Mouse (Mus musculus): Measurements from ENCODE around the gene Reln. TPM values are rescaled to one million over a fixed set of nuclear protein-coding genes. Genes with fewer than 3 reads are reported as not detected.

Reln gene
- polyA plus RNA-seq, 1 experiment from 2014 or later, result 118 TPM

DNA sequence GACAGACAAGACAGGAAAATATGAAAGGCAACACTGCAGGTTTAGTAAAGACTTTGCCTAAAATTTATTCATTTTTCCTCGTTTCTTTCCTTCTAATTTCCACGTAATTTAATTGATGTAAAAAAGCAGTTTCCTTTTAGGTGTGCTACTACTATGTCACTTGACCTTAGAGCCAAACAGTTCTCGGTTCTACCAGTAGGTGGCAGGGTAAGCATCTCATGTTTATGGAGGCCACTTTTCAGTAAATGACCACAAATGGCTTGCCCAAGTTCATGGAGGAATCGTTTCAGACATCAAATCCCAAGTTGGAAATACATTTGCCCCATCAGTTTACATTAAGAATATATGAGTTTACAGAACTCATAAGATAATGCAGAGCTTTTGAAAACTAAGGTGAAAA lies 358.2 kb downstream of the Reln start:
- Histone ChIP-seq H3K9ac (replicated peaks; ENCODE audit: low read depth, low read length) (no peak overlapping the region), H3K4me2 (ENCODE audit: low read depth, low read length) (no peak overlapping the region), H3K9me3 (ENCODE audit: control insufficient read depth, low read length) (no peaks in the 10 kb centered on the region), H3K4me3 (ENCODE audit: low read depth, low read length) (no peak overlapping the region), H3K27me3 (ENCODE audit: control insufficient read depth, insufficient read depth, low read length) (no peaks in the 10 kb centered on the region), H3K4me1 (ENCODE audit: control insufficient read depth, insufficient read depth, low read length) (no peaks in the 10 kb centered on the region), H3K27ac (ENCODE audit: low read depth, low read length) (no peak overlapping the region), H3K36me3 (ENCODE audit: control insufficient read depth, insufficient read depth, low read length) (no peaks in the 10 kb centered on the region)
- WGBS, result 53% methylated on average over 4 of the region's 4 CpGs
- ATAC-seq (ENCODE audit: low read depth), result no peak

DNA sequence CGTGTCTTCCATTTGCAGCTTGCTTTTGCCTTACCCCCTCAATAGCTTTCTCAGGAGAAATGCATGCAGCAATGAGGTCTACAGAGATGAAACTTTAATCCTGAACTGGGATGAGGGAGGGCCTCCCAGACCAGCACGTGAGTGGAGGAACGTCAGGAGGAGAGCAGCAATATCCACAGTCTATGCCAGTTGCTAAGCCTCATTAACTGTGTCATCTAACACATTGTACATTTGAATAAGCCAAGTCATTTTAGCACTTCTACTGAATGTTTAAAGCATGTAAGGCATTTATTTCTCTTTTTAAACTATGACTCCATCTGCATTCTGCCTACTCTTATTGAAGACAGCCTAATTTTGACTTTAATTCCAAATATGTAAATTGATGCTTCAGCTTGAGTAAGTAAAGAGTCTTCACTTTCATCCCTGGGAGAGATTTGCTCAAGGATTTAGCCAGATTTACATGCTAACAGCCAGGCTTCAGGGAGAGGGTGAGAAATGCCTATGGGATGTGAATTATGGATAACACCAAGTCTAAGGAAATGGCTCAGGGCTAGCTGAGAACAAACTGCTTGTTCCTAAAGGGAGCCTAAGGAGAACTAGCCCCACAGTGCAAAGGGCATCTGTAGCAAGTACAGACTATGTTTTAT lies 361.4 kb downstream of the Reln start:
- no peak for ATAC-seq (ENCODE audit: low read depth)
- WGBS, result 63% methylated on average over 3 of the region's 3 CpGs
- Histone ChIP-seq H3K4me2 (ENCODE audit: low read depth, low read length) (no peak overlapping the region), H3K9me3 (ENCODE audit: control insufficient read depth, low read length) (no peaks in the 10 kb centered on the region), H3K27ac (ENCODE audit: low read depth, low read length) (no peak overlapping the region), H3K27me3 (ENCODE audit: control insufficient read depth, insufficient read depth, low read length) (no peaks in the 10 kb centered on the region), H3K4me3 (ENCODE audit: low read depth, low read length) (no peak overlapping the region), H3K4me1 (ENCODE audit: control insufficient read depth, insufficient read depth, low read length) (no peaks in the 10 kb centered on the region), H3K36me3 (ENCODE audit: control insufficient read depth, insufficient read depth, low read length) (no peaks in the 10 kb centered on the region), H3K9ac (replicated peaks; ENCODE audit: low read depth, low read length) (no peak overlapping the region)

DNA sequence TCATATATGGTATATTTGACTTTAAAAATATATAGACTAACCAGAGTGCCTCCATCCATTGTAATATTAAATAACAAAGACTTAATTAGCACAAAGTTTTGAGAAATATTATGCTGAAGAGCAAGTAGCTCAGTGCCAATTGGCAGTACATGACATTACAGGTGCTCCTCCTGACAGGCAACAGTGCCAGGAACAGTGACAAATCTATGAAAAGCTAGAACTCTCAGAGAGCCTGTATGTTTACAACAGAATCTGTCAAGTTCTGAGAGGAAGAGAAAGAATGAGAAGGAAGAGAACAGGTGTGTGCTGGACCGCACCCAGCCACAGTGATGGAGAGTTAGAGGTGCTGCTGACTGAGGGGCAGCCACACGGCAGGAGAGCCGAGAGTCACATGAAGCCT lies 363.3 kb downstream of the Reln start:
- H3K9ac ChIP-seq (replicated peaks; ENCODE audit: low read depth, low read length), result no peak overlapping the region
- no peaks in the 10 kb centered on the region for H3K9me3 ChIP-seq (ENCODE audit: control insufficient read depth, low read length)
- no peak overlapping the region for H3K4me3 ChIP-seq (ENCODE audit: low read depth, low read length)
- H3K27ac ChIP-seq (ENCODE audit: low read depth, low read length), result no peak overlapping the region
- H3K4me2 ChIP-seq (ENCODE audit: low read depth, low read length), result no peak overlapping the region
- ATAC-seq (ENCODE audit: low read depth), result no peak
- peaks cover 4% of the 10 kb centered on the region; the same call in 1 of the 2 replicates for H3K36me3 ChIP-seq (ENCODE audit: control insufficient read depth, insufficient read depth, low read length)
- no peaks in the 10 kb centered on the region for H3K4me1 ChIP-seq (ENCODE audit: control insufficient read depth, insufficient read depth, low read length)
- 97% methylated on average over 3 of the region's 3 CpGs for WGBS
- no peaks in the 10 kb centered on the region for H3K27me3 ChIP-seq (ENCODE audit: control insufficient read depth, insufficient read depth, low read length)

DNA sequence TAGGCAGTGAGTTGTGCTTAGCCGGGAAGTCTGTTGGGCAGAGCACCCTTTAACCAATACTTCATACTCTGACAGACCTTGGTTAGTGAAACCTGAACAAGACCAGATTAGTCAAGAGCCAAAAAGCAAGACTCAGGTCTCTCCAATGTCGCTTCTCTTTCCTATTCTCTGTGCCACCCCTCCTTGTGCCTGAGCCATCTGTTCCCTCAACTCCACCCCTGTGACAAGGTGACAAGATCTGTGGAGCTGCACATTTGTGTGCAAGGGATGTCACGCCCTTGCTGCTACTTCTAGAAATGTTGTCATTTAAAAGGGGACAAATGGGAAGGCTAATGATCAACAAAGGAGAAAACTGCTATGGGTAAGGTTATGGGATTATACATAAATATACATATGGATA lies 364.0 kb downstream of the Reln start:
- ATAC-seq (ENCODE audit: low read depth), result no peak
- Histone ChIP-seq H3K9ac (replicated peaks; ENCODE audit: low read depth, low read length) (no peak overlapping the region), H3K9me3 (ENCODE audit: control insufficient read depth, low read length) (no peaks in the 10 kb centered on the region), H3K36me3 (ENCODE audit: control insufficient read depth, insufficient read depth, low read length) (peaks cover 4% of the 10 kb centered on the region; the same call in 1 of the 2 replicates), H3K27ac (ENCODE audit: low read depth, low read length) (no peak overlapping the region), H3K4me3 (ENCODE audit: low read depth, low read length) (no peak overlapping the region), H3K27me3 (ENCODE audit: control insufficient read depth, insufficient read depth, low read length) (no peaks in the 10 kb centered on the region), H3K4me1 (ENCODE audit: control insufficient read depth, insufficient read depth, low read length) (no peaks in the 10 kb centered on the region), H3K4me2 (ENCODE audit: low read depth, low read length) (no peak overlapping the region)
- WGBS, result 81% methylated on average over 3 of the region's 3 CpGs

DNA sequence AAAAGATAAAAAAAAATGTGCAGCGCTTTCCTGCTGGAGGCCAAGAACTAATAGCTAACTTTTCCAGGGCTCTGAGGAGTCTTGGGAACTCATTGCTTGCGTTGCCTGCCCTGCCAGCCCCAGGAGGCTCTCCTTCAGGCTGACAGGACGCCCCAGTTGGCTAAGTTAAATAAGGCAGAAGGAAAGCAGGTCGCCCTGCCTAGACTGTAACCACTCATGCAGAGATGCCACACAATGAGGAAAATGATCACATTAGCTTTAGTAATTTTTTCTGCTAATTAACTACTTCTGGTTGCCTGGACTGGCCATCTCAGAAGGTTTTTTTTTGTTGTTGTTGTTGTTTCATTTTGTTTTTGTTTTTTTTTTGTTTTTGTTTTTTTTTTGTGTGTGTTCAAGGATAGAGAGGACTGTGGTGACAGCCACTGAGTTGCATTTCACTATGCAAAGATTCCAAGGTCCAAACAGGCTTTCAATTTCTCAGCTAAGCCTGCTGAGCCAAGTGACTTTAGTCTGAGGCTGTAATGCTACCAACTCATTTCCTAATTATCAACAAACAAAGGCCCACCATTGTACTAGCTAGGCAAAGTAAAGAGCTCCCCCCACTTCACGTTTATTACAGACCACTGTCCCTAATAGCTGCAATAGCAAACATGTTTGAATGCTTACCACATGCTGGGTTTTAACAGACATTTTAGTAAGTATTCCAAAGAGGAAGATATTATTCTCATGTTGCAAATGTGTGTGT lies 371.1 kb downstream of the Reln start:
- Histone ChIP-seq H3K4me1 (ENCODE audit: control insufficient read depth, insufficient read depth, low read length) (no peaks in the 10 kb centered on the region), H3K36me3 (ENCODE audit: control insufficient read depth, insufficient read depth, low read length) (peaks cover 8% of the 10 kb centered on the region; the same call in 1 of the 2 replicates), H3K9ac (replicated peaks; ENCODE audit: low read depth, low read length) (no peak overlapping the region), H3K4me3 (ENCODE audit: low read depth, low read length) (no peak overlapping the region), H3K9me3 (ENCODE audit: control insufficient read depth, low read length) (no peaks in the 10 kb centered on the region), H3K27me3 (ENCODE audit: control insufficient read depth, insufficient read depth, low read length) (no peaks in the 10 kb centered on the region), H3K27ac (ENCODE audit: low read depth, low read length) (no peak overlapping the region), H3K4me2 (ENCODE audit: low read depth, low read length) (no peak overlapping the region)
- ATAC-seq (ENCODE audit: low read depth), result no peak
- WGBS, result 27% methylated on average over 5 of the region's 5 CpGs

DNA sequence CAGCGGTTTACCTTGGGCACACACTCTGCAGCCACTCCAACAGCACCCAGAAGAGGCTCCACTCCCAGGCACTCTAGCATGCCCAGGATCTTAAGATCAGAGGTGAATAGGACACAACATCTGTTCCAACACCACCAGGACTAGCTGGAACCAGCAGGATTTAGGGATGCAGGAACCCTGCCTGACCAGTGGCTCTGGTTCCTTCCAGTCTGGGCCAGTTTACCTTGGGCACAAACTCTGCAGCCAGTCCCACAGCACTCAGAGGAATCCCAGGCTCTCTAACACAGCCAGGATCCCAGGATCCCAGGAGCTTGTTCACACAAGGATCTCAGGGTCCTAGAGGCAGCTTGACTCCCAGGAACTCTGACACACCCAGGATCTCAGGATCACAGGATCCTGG lies 382.7 kb downstream of the Reln start:
- Histone ChIP-seq H3K27ac (ENCODE audit: low read depth, low read length) (no peak overlapping the region), H3K4me1 (ENCODE audit: control insufficient read depth, insufficient read depth, low read length) (no peaks in the 10 kb centered on the region), H3K9ac (replicated peaks; ENCODE audit: low read depth, low read length) (no peak overlapping the region), H3K36me3 (ENCODE audit: control insufficient read depth, insufficient read depth, low read length) (no peaks in the 10 kb centered on the region), H3K4me2 (ENCODE audit: low read depth, low read length) (no peak overlapping the region), H3K9me3 (ENCODE audit: control insufficient read depth, low read length) (no peaks in the 10 kb centered on the region), H3K27me3 (ENCODE audit: control insufficient read depth, insufficient read depth, low read length) (no peaks in the 10 kb centered on the region), H3K4me3 (ENCODE audit: low read depth, low read length) (no peak overlapping the region)
- no peak for ATAC-seq (ENCODE audit: low read depth)
- 92% methylated on average over 1 of the region's 1 CpGs for WGBS

DNA sequence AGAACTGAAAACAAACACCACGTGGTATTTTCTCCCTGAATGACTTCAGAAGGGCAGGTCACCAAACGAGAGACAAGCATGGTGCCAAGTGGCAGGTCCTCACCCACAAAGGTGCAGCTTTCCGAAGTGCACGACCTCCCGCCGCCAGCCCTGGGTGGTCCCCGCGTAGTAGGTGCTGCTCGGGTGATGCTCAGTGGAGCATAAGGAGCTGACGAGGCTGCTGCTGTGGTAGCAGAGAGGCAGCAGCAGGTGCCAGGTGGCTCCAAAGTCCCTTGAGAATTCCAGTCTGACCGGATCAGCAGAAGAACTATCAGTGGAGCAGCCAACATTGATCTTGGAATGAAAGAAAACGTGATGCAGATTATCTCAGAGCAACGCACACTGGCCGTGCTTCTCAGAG lies 384.4 kb downstream of the Reln start:
- H3K27me3 ChIP-seq (ENCODE audit: control insufficient read depth, insufficient read depth, low read length), result no peaks in the 10 kb centered on the region
- no peak overlapping the region for H3K4me3 ChIP-seq (ENCODE audit: low read depth, low read length)
- H3K4me2 ChIP-seq (ENCODE audit: low read depth, low read length), result no peak overlapping the region
- no peaks in the 10 kb centered on the region for H3K36me3 ChIP-seq (ENCODE audit: control insufficient read depth, insufficient read depth, low read length)
- no peaks in the 10 kb centered on the region for H3K4me1 ChIP-seq (ENCODE audit: control insufficient read depth, insufficient read depth, low read length)
- no peak overlapping the region for H3K9ac ChIP-seq (replicated peaks; ENCODE audit: low read depth, low read length)
- no peak for ATAC-seq (ENCODE audit: low read depth)
- no peak overlapping the region for H3K27ac ChIP-seq (ENCODE audit: low read depth, low read length)
- 73% methylated on average over 14 of the region's 14 CpGs for WGBS
- H3K9me3 ChIP-seq (ENCODE audit: control insufficient read depth, low read length), result no peaks in the 10 kb centered on the region

DNA sequence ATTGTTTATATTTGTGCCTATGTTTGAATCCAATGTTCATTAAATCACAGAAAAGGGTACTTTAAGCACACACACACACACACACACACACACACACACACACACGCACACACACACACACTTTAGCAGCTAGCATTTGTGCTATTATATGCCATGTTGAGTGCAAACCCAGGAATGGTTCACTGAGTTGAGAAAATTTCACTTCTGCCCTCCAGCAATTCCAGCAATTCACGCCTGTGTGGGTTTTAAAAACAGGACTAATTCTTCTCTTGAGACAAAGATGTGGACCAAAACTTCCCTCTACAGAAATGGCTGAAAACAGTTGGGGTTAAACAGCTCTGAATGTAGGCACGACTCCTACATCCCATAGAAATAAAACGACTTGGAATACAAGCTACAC lies 386.9 kb downstream of the Reln start:
- no peak overlapping the region for H3K9ac ChIP-seq (replicated peaks; ENCODE audit: low read depth, low read length)
- H3K9me3 ChIP-seq (ENCODE audit: control insufficient read depth, low read length), result no peaks in the 10 kb centered on the region
- no peaks in the 10 kb centered on the region for H3K27me3 ChIP-seq (ENCODE audit: control insufficient read depth, insufficient read depth, low read length)
- ATAC-seq (ENCODE audit: low read depth), result no peak
- H3K27ac ChIP-seq (ENCODE audit: low read depth, low read length), result no peak overlapping the region
- no peak overlapping the region for H3K4me2 ChIP-seq (ENCODE audit: low read depth, low read length)
- no peaks in the 10 kb centered on the region for H3K4me1 ChIP-seq (ENCODE audit: control insufficient read depth, insufficient read depth, low read length)
- no peaks in the 10 kb centered on the region for H3K36me3 ChIP-seq (ENCODE audit: control insufficient read depth, insufficient read depth, low read length)
- 54% methylated on average over 4 of the region's 4 CpGs for WGBS
- H3K4me3 ChIP-seq (ENCODE audit: low read depth, low read length), result no peak overlapping the region

DNA sequence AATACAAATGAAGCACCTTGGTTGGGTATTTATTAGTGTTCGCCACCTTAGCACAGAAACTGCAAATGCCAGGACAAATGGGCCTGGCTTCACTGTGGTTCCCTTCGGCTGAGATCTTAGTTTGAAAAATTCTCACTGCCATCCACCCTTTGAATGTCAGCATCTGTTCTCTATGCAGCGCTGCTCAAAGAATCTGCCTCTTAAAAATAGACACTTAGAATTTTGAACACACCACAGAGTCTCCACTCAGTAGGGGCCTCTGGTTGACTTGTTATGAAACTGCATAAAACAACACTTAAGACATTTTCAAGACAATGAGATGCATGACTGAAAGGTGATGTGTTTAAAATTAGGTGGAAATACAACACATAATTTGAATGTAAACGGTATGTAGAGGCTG lies 387.4 kb downstream of the Reln start:
- no peak overlapping the region for H3K4me3 ChIP-seq (ENCODE audit: low read depth, low read length)
- H3K9me3 ChIP-seq (ENCODE audit: control insufficient read depth, low read length), result no peaks in the 10 kb centered on the region
- H3K27me3 ChIP-seq (ENCODE audit: control insufficient read depth, insufficient read depth, low read length), result no peaks in the 10 kb centered on the region
- ATAC-seq (ENCODE audit: low read depth), result no peak
- no peak overlapping the region for H3K27ac ChIP-seq (ENCODE audit: low read depth, low read length)
- no peak overlapping the region for H3K4me2 ChIP-seq (ENCODE audit: low read depth, low read length)
- no peak overlapping the region for H3K9ac ChIP-seq (replicated peaks; ENCODE audit: low read depth, low read length)
- 85% methylated on average over 4 of the region's 4 CpGs for WGBS
- H3K4me1 ChIP-seq (ENCODE audit: control insufficient read depth, insufficient read depth, low read length), result no peaks in the 10 kb centered on the region
- H3K36me3 ChIP-seq (ENCODE audit: control insufficient read depth, insufficient read depth, low read length), result no peaks in the 10 kb centered on the region
